Mouse (Mus musculus) embryonic fibroblast, embryonic 13.5 days (primary cell): ENCODE data around the gene Rab22a.

ENCODE experiments used
- CTCF ChIP-seq: IDR thresholded peaks from 2 replicates; pipeline ENCODE4 v1.5.1; 2011; ENCODE audit warnings: mild to moderate bottlenecking, control low read depth, low read length, moderate library complexity, borderline replicate concordance; ENCODE audit not compliant: insufficient read depth
- POLR2A ChIP-seq: IDR thresholded peaks from 2 replicates; pipeline ENCODE4 v1.6.1; 2011; ENCODE audit warnings: low read depth, mild to moderate bottlenecking, control low read depth, low read length, moderate library complexity

DNA sequence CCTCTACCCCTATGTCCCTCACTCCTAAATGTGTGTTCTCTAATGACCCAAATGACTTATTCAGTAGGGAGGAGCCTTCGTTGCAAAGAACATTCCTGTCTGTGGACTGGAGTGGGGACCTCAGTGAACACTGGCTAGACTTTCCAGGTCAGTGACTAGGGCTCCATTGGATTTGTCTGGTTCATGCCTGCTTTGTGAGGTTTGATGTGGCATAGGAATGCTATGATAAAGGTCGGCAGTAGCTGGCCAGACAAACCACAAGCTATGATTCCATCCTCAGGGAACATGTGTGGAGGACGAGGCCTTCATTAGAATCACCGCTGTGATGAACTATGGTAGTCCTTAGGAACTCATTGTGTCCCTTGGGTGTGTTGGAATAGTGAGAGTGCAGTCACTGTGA, 5.2 kb downstream of the Rab22a start:
- TF ChIP-seq POLR2A (no peak), CTCF (no peak)
